Mouse (Mus musculus) lung, adult 2 months (tissue): ENCODE data around the gene Sorl1. TPM values are rescaled to one million over a fixed set of nuclear protein-coding genes. Genes with fewer than 3 reads are reported as not detected.
"Not testable (repeated sequence)": the region's sequence is repeated elsewhere in the genome, so short reads cannot be mapped to it uniquely, and the experiment has no call there.

Experiments used
- DNase-seq: peaks from one replicate; pipeline ENCODE4 v3.0.0; 2022
- H3K4me1 ChIP-seq: fragments of 200-500 bp; 2 replicates; pipeline ENCODE4 v1.6.1; 2011; ENCODE audit warnings: low read length; ENCODE audit not compliant: control insufficient read depth, insufficient read depth
- H3K4me3 ChIP-seq: fragments of 200-500 bp; replicated peaks from 2 replicates; pipeline ENCODE3; 2011; ENCODE audit warnings: low read depth, mild to moderate bottlenecking, control low read depth, low read length; ENCODE audit errors: extremely low read depth
- CTCF ChIP-seq: fragments of 200-500 bp; IDR thresholded peaks from 2 replicates; pipeline ENCODE4 v1.5.1; 2011; ENCODE audit warnings: mild to moderate bottlenecking, low read length, control low read depth; ENCODE audit not compliant: insufficient read depth
- POLR2A ChIP-seq: fragments of 200-500 bp; IDR thresholded peaks from 2 replicates; pipeline ENCODE4 v1.6.1; 2011; ENCODE audit warnings: low read depth, mild to moderate bottlenecking, control low read depth, low read length, borderline replicate concordance; ENCODE audit errors: extremely low read depth
- WGBS: fragments of 180-500 bp; shearing (Covaris S2); methylation state at CpG from one replicate; pipeline ENCODE4 v1.1.7; 2018; 5-methylcytosine and 5-hydroxymethylcytosine counted together
- polyA plus RNA-seq: library from polyadenylated mRNA; depleted of rRNA; stranded (reverse); fragments of >200 nt; gene quantifications from 2 replicates; pipeline ENCODE4 v1.2.3, GENCODE M21; 2012

Sorl1 gene
- polyA plus RNA-seq, 1 experiment, result 77.9 TPM

DNA sequence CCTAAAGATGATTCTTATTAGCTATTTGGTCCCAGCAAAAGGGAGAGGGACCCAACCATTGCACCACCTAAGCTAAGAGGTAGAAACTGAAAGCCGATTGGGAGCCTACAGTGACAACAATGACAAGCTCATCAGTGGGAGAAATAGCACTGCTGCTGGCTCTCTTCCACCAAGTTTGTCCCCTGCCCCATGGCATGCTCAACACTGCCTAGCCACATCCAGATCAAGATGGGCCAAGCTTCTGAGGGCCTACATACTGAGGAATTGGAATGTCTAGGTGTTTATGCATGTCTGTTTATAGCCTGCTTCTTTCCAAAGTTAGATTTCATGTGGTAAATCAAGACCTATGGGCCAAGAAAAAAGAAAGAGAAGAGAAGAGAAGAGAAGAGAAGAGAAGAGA is 58.3 kb downstream of the Sorl1 start:
- no peak for DNase-seq
- Histone ChIP-seq H3K4me3 (no peak overlapping the region), H3K4me1 (no peaks in the 10 kb centered on the region)
- TF ChIP-seq POLR2A (no peak), CTCF (no peak)
- 90% methylated on average over 1 of the region's 1 CpGs for WGBS

GRCm38 (mm10) chr9:42063391-42063790 is 60.7 kb downstream of the Sorl1 start:
- H3K4me1 ChIP-seq, result no peaks in the 10 kb centered on the region
- 76% methylated on average over 4 of the region's 4 CpGs for WGBS
- TF ChIP-seq POLR2A (no peak), CTCF (no peak)
- H3K4me3 ChIP-seq, result no peak overlapping the region
- no peak for DNase-seq

GRCm38 (mm10) chr9:42062269-42062668 is 61.8 kb downstream of the Sorl1 start:
- DNase-seq, result no peak
- no peak overlapping the region for H3K4me3 ChIP-seq
- no peak for TF ChIP-seq CTCF
- no peak for TF ChIP-seq POLR2A
- WGBS, result 79% methylated on average over 8 of the region's 8 CpGs
- H3K4me1 ChIP-seq, result no peaks in the 10 kb centered on the region

DNA sequence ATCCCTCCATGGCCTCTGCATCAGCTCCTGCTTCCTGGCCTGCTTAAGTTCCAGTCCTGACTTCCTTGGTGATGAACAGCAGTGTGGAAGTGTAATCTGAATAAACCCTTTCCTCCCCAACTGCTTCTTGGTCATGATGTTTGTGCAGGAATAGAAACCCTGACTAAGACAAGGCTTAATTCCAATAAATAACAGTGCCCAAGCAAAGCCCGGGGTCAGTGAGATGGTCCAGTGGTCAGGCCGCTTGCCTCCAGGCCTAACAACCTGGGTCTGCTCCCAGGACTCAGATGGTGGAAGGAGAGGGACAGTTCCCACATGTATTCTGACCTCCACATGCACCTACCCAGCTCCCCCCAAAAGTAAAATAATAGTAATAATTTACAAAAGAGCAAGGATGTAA is 65.1 kb downstream of the Sorl1 start:
- not testable (repeated sequence) for DNase-seq, H3K4me1 ChIP-seq, H3K4me3 ChIP-seq
- 93% methylated on average over 2 of the region's 2 CpGs for WGBS

- no peak overlapping the region for H3K4me3 ChIP-seq
- no peak for DNase-seq
- peaks cover 3% of the 10 kb centered on the region; the same call in 1 of the 2 replicates for H3K4me1 ChIP-seq
- 85% methylated on average over 5 of the region's 5 CpGs for WGBS
- TF ChIP-seq POLR2A (no peak), CTCF (no peak)
These were observed 67.5 kb downstream of the Sorl1 start for GRCm38 (mm10) chr9:42056591-42056990.

- no peak for DNase-seq
- Histone ChIP-seq H3K4me1 (peaks cover 3% of the 10 kb centered on the region; the same call in 1 of the 2 replicates), H3K4me3 (no peak overlapping the region)
- WGBS, result 84% methylated on average over 4 of the region's 4 CpGs
- TF ChIP-seq CTCF, result no peak
- no peak for TF ChIP-seq POLR2A
These were observed 68.7 kb downstream of the Sorl1 start for GRCm38 (mm10) chr9:42055378-42055777.

DNA sequence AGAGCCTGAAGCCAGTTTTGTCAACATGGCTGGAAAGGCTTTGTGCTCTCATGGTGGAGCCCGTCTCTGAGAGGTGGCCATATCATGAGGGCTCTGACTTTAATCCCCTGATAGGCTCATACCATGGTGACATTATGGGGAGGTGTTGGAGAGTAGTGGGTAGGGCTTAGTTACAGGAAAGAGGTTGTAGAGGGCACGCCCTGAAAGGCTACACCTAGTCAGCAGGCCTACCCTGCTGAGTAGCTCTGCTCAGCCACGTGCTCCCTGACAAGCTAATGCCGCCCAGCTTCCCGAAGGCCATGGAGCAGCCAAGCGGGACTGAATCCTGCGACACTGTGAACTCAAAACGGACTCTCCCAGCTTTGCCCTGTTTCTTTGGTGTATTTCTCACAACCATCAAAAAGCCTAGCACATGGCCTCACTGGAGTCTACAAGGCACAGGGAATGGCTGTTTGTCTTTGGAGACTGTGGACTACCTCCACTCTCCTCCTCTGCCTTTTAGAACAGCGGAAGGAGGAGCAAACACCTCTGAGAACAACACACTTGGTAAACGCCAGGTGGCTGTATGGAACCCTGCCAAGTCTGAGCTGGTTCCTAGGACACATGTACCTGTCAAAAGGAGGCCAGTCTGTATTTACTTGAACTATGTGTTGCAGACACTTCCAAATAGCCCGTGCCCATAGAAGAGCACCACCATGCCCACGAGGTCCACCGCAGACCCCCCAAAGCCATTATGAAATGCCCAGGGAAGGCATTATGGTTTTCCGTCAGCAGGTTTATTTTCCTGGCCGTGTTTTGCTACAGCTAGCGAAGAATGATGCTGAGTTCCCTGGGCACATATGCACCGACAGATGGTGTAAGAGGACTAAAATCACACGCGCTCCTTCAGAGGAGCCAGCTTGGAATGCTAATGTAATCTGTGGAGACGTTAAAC is 69.5 kb downstream of the Sorl1 start:
- WGBS, result 65% methylated on average over 20 of the region's 20 CpGs
- Histone ChIP-seq H3K4me1 (peaks cover 3% of the 10 kb centered on the region; the same call in 1 of the 2 replicates), H3K4me3 (no peak overlapping the region)
- peak; percentile 54 for DNase-seq
- TF ChIP-seq POLR2A, result no peak

DNA sequence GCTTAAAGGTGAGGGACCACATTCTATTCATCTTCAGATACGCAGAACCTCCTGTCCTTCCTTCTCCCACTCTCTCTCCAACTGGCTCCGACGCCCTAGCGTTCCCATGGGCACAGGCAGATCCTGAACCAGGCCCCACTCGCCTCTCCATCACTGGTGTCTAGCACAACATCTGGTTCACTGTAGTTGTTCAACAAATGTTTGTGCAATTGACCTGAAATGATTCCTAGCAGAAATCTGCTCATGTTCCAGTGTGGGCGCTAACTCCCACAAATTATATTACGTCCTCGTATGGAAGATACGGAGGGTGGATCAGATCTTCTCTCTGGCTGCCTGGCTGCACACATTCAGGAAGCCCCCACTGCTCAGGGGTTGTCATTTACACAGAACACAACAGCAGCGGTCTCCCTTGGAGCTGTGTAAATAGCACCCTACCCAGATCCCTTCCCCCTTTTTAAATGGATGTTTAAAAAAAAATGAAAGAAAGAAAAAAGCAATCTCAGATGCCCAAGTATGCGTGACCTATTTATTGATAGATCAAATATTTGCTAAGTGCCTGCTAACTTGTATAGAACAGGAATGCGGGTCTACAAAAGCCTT is 70.4 kb downstream of the Sorl1 start:
- TF ChIP-seq CTCF (no peak), POLR2A (no peak)
- DNase-seq, result no peak
- WGBS, result 68% methylated on average over 12 of the region's 12 CpGs
- H3K4me1 ChIP-seq, result peaks cover 3% of the 10 kb centered on the region; the same call in 1 of the 2 replicates
- H3K4me3 ChIP-seq, result no peak overlapping the region

DNA sequence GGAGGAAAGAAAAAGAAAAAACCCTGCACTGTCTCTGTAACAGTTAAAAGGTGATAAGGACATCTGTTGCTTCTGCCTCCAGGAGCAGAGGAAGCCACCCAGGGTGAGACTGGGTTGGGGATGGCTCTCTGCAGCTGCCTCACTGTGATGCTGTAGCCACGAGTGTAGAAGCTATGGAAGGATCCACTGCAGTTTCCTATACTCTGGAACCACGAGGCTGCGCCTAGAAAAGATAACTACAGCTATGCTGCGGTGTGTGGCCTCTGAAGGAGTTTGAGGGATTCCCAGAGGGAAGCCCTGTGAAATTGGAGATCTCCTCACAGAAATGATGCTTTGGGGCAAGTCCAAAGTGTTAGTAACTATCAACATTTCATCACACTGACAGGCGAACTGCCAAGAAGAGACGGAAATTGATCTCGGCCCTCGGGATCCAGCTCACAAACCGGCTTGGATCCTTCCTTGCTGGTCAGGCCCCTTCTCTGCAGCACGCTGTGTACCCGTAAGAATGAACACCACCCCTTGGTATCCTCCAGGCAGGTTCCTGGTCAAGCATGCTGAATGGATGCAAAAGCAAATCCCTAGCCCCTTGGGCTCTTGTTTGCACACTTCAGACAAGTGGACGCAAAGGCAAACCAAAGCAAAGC is 71.3 kb downstream of the Sorl1 start:
- WGBS, result 36% methylated on average over 12 of the region's 12 CpGs
- peak; percentile 42 for DNase-seq

DNA sequence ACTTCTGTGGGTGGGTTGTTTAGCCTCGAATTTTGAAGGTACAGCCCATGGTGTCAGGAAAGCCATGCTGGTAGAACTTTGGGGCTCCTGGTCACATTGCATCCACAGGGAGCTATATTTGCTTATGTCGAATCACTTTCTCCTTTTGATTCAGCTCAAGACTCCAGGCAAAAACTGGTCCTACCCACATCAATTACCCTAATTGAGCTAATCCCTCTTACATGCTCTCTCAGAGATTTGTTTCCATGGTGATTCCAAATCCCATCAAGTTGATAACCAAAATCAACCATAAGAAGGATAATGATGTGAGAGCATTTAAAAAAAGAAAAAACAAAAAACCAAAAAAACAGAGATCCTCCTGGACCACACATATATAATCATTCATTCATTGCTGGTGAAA is 75.6 kb downstream of the Sorl1 start:
- TF ChIP-seq CTCF, result no peak
- no peak for TF ChIP-seq POLR2A
- no peak for DNase-seq
- 44% methylated on average over 2 of the region's 2 CpGs for WGBS
- no peaks in the 10 kb centered on the region; the same call in 1 of the 2 replicates for H3K4me1 ChIP-seq
- no peak overlapping the region for H3K4me3 ChIP-seq

More for the DNA sequence above, 71.3 kb downstream of the Sorl1 start:
- no peak for TF ChIP-seq CTCF
- TF ChIP-seq POLR2A, result no peak
- peaks cover 3% of the 10 kb centered on the region for H3K4me1 ChIP-seq
- H3K4me3 ChIP-seq, result no peak overlapping the region
